Mouse (Mus musculus): ENCODE data around the gene Ddx21. TPM values are rescaled to one million over a fixed set of nuclear protein-coding genes. Genes with fewer than 3 reads are reported as not detected.
"Not testable (repeated sequence)": the region's sequence is repeated elsewhere in the genome, so short reads cannot be mapped to it uniquely, and the experiment has no call there.

The Ddx21 gene
- polyA plus RNA-seq, 1 experiment from 2014 or later = 13.4 TPM

GRCm38 (mm10) chr10:62599311-62599710 is 2.8 kb downstream of the Ddx21 start:
- not testable (repeated sequence) for H3K9ac ChIP-seq (ENCODE audit: low read length); H3K27me3 ChIP-seq (ENCODE audit: control insufficient read depth, insufficient read depth, low read length); H3K4me2 ChIP-seq (ENCODE audit: low read depth, low read length); ATAC-seq (replicated peaks; ENCODE audit: extremely low read depth, insufficient read depth, low FRiP score); H3K4me3 ChIP-seq (ENCODE audit: low read length); H3K27ac ChIP-seq (ENCODE audit: low read length); H3K9me3 ChIP-seq (replicated peaks; ENCODE audit: control insufficient read depth, low read length)
- H3K4me1 ChIP-seq (ENCODE audit: control insufficient read depth, insufficient read depth, low read length) = peaks cover 12% of the 10 kb centered on the region
- peaks cover 17% of the 10 kb centered on the region for H3K36me3 ChIP-seq (ENCODE audit: control insufficient read depth, insufficient read depth)
- WGBS = 96% methylated on average over 3 of the region's 3 CpGs

- no peak for ATAC-seq (replicated peaks; ENCODE audit: extremely low read depth, insufficient read depth, low FRiP score)
- 86% methylated on average over 7 of the region's 7 CpGs for WGBS
- Histone ChIP-seq H3K27me3 (ENCODE audit: control insufficient read depth, insufficient read depth, low read length) (no peaks in the 10 kb centered on the region), H3K4me2 (ENCODE audit: low read depth, low read length) (no peak overlapping the region), H3K9ac (ENCODE audit: low read length) (no peak overlapping the region), H3K4me3 (ENCODE audit: low read length) (no peak overlapping the region), H3K27ac (ENCODE audit: low read length) (no peak overlapping the region), H3K36me3 (ENCODE audit: control insufficient read depth, insufficient read depth) (peaks cover 50% of the 10 kb centered on the region), H3K9me3 (replicated peaks; ENCODE audit: control insufficient read depth, low read length) (no peaks in the 10 kb centered on the region), H3K4me1 (ENCODE audit: control insufficient read depth, insufficient read depth, low read length) (peaks cover 2% of the 10 kb centered on the region; the same call in 1 of the 2 replicates)
Observed at GRCm38 (mm10) chr10:62592496-62592895, 9.6 kb downstream of the Ddx21 start.

- H3K4me3 ChIP-seq (ENCODE audit: low read length) = no peak overlapping the region
- H3K4me2 ChIP-seq (ENCODE audit: low read depth, low read length) = no peak overlapping the region
- WGBS = 34% methylated on average over 6 of the region's 6 CpGs
- H3K4me1 ChIP-seq (ENCODE audit: control insufficient read depth, insufficient read depth, low read length) = peaks cover 2% of the 10 kb centered on the region; the same call in 1 of the 2 replicates
- ATAC-seq (replicated peaks; ENCODE audit: extremely low read depth, insufficient read depth, low FRiP score) = peak; percentile 49; the same call in 1 of the 2 replicates
- H3K9ac ChIP-seq (ENCODE audit: low read length) = no peak overlapping the region
- no peaks in the 10 kb centered on the region for H3K27me3 ChIP-seq (ENCODE audit: control insufficient read depth, insufficient read depth, low read length)
- no peak overlapping the region for H3K27ac ChIP-seq (ENCODE audit: low read length)
- H3K36me3 ChIP-seq (ENCODE audit: control insufficient read depth, insufficient read depth) = peaks cover 60% of the 10 kb centered on the region
- no peaks in the 10 kb centered on the region for H3K9me3 ChIP-seq (replicated peaks; ENCODE audit: control insufficient read depth, low read length)
Observed at GRCm38 (mm10) chr10:62590200-62590599, 11.9 kb downstream of the Ddx21 start.

GRCm38 (mm10) chr10:62588616-62589015 is 13.5 kb downstream of the Ddx21 start:
- Histone ChIP-seq H3K4me1 (ENCODE audit: control insufficient read depth, insufficient read depth, low read length) (peaks cover 2% of the 10 kb centered on the region; the same call in 1 of the 2 replicates), H3K9me3 (replicated peaks; ENCODE audit: control insufficient read depth, low read length) (no peaks in the 10 kb centered on the region), H3K4me2 (ENCODE audit: low read depth, low read length) (no peak overlapping the region), H3K4me3 (ENCODE audit: low read length) (no peak overlapping the region), H3K27ac (ENCODE audit: low read length) (no peak overlapping the region), H3K36me3 (ENCODE audit: control insufficient read depth, insufficient read depth) (peaks cover 66% of the 10 kb centered on the region), H3K9ac (ENCODE audit: low read length) (no peak overlapping the region), H3K27me3 (ENCODE audit: control insufficient read depth, insufficient read depth, low read length) (no peaks in the 10 kb centered on the region)
- 62% methylated on average over 4 of the region's 4 CpGs for WGBS
- no peak for ATAC-seq (replicated peaks; ENCODE audit: extremely low read depth, insufficient read depth, low FRiP score)

GRCm38 (mm10) chr10:62583245-62583644 is 18.8 kb downstream of the Ddx21 start:
- ATAC-seq (replicated peaks; ENCODE audit: extremely low read depth, insufficient read depth, low FRiP score) = no peak
- no peak overlapping the region for H3K9ac ChIP-seq (ENCODE audit: low read length)
- no peaks in the 10 kb centered on the region for H3K9me3 ChIP-seq (replicated peaks; ENCODE audit: control insufficient read depth, low read length)
- 79% methylated on average over 1 of the region's 1 CpGs for WGBS
- H3K27me3 ChIP-seq (ENCODE audit: control insufficient read depth, insufficient read depth, low read length) = no peaks in the 10 kb centered on the region
- H3K4me1 ChIP-seq (ENCODE audit: control insufficient read depth, insufficient read depth, low read length) = peaks cover 3% of the 10 kb centered on the region
- H3K27ac ChIP-seq (ENCODE audit: low read length) = no peak overlapping the region
- H3K36me3 ChIP-seq (ENCODE audit: control insufficient read depth, insufficient read depth) = peaks cover 65% of the 10 kb centered on the region
- no peak overlapping the region for H3K4me2 ChIP-seq (ENCODE audit: low read depth, low read length)
- no peak overlapping the region for H3K4me3 ChIP-seq (ENCODE audit: low read length)

- Histone ChIP-seq H3K27me3 (ENCODE audit: control insufficient read depth, insufficient read depth, low read length) (no peaks in the 10 kb centered on the region), H3K9ac (ENCODE audit: low read length) (no peak overlapping the region), H3K4me3 (ENCODE audit: low read length) (no peak overlapping the region), H3K27ac (ENCODE audit: low read length) (no peak overlapping the region), H3K4me2 (ENCODE audit: low read depth, low read length) (no peak overlapping the region), H3K9me3 (replicated peaks; ENCODE audit: control insufficient read depth, low read length) (no peaks in the 10 kb centered on the region), H3K36me3 (ENCODE audit: control insufficient read depth, insufficient read depth) (peaks cover 60% of the 10 kb centered on the region), H3K4me1 (ENCODE audit: control insufficient read depth, insufficient read depth, low read length) (peaks cover 3% of the 10 kb centered on the region)
- ATAC-seq (replicated peaks; ENCODE audit: extremely low read depth, insufficient read depth, low FRiP score) = no peak
- 70% methylated on average over 7 of the region's 7 CpGs for WGBS
Observed at GRCm38 (mm10) chr10:62582701-62583100, 19.4 kb downstream of the Ddx21 start.

- Histone ChIP-seq H3K4me3 (ENCODE audit: low read length) (no peak overlapping the region), H3K9ac (ENCODE audit: low read length) (no peak overlapping the region), H3K27me3 (ENCODE audit: control insufficient read depth, insufficient read depth, low read length) (no peaks in the 10 kb centered on the region), H3K36me3 (ENCODE audit: control insufficient read depth, insufficient read depth) (peaks cover 57% of the 10 kb centered on the region), H3K4me2 (ENCODE audit: low read depth, low read length) (no peak overlapping the region), H3K27ac (ENCODE audit: low read length) (no peak overlapping the region), H3K9me3 (replicated peaks; ENCODE audit: control insufficient read depth, low read length) (no peaks in the 10 kb centered on the region), H3K4me1 (ENCODE audit: control insufficient read depth, insufficient read depth, low read length) (peaks cover 7% of the 10 kb centered on the region)
- no peak for ATAC-seq (replicated peaks; ENCODE audit: extremely low read depth, insufficient read depth, low FRiP score)
- 88% methylated on average over 17 of the region's 17 CpGs for WGBS
Observed at GRCm38 (mm10) chr10:62582263-62582662, 19.8 kb downstream of the Ddx21 start.

GRCm38 (mm10) chr10:62579129-62579528 is 23.0 kb downstream of the Ddx21 start:
- not testable (repeated sequence) for H3K4me2 ChIP-seq (ENCODE audit: low read depth, low read length); H3K9ac ChIP-seq (ENCODE audit: low read length); H3K9me3 ChIP-seq (replicated peaks; ENCODE audit: control insufficient read depth, low read length); H3K27ac ChIP-seq (ENCODE audit: low read length); H3K27me3 ChIP-seq (ENCODE audit: control insufficient read depth, insufficient read depth, low read length); H3K4me3 ChIP-seq (ENCODE audit: low read length); ATAC-seq (replicated peaks; ENCODE audit: extremely low read depth, insufficient read depth, low FRiP score)
- H3K4me1 ChIP-seq (ENCODE audit: control insufficient read depth, insufficient read depth, low read length) = peaks cover 15% of the 10 kb centered on the region
- H3K36me3 ChIP-seq (ENCODE audit: control insufficient read depth, insufficient read depth) = peaks cover 39% of the 10 kb centered on the region
- WGBS = 90% methylated on average over 12 of the region's 13 CpGs

- WGBS = 5% methylated on average over 33 of the region's 33 CpGs
- H3K36me3 ChIP-seq (ENCODE audit: control insufficient read depth, insufficient read depth) = peaks cover 33% of the 10 kb centered on the region
- peaks cover 15% of the 10 kb centered on the region for H3K4me1 ChIP-seq (ENCODE audit: control insufficient read depth, insufficient read depth, low read length)
- peak within 1 kb of the TSS; percentile 83 for H3K4me3 ChIP-seq (ENCODE audit: low read length)
- H3K4me2 ChIP-seq (ENCODE audit: low read depth, low read length) = peak within 1 kb of the TSS; percentile 71
- peak within 1 kb of the TSS; percentile 72 for H3K27ac ChIP-seq (ENCODE audit: low read length)
- H3K9ac ChIP-seq (ENCODE audit: low read length) = peak within 1 kb of the TSS; percentile 87
- no peaks in the 10 kb centered on the region for H3K9me3 ChIP-seq (replicated peaks; ENCODE audit: control insufficient read depth, low read length)
- ATAC-seq (replicated peaks; ENCODE audit: extremely low read depth, insufficient read depth, low FRiP score) = peak; percentile 99
- H3K27me3 ChIP-seq (ENCODE audit: control insufficient read depth, insufficient read depth, low read length) = no peaks in the 10 kb centered on the region
Observed at GRCm38 (mm10) chr10:62578338-62579100, 23.6 kb downstream of the Ddx21 start, which contains the start of gene Kif1bp. Gene Kif1bp, minus strand, starts transcription at chr10:62578457.

Measured in heart, embryonic 16.5 days (tissue).